Mouse (Mus musculus): Measurements from ENCODE around the gene Sccpdh.

DNA sequence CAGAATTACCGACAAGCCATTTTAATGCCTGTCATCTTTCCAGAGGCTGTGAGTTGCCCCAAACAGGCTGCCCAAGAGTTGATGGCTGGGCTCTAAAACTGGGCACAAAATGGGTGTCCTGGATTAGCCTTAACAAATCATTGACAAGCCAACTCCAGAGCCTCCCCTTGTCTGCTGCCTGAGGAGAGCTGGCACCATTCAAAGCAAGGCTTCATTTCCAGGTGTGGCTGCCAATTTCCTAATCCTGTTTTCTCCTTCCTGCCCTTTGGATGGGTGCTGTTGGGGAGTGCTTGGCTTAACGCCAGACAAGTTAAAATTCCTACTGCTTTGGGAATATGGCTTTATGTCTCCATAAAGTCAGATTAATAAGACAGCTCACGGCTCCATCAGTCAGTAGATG lies 23.9 kb upstream of the Sccpdh start:
- TF ChIP-seq EP300 (IDR thresholded peaks at IDR 0.05; ENCODE audit: low read length) (no peak), GABPA (IDR thresholded peaks at IDR 0.05; ENCODE audit: insufficient replicate concordance, low read depth, low read length) (no peak), POLR2A (IDR thresholded peaks at IDR 0.05; ENCODE audit: low read depth, low read length) (no peak), CTCF (conservative IDR thresholded peaks at IDR 0.05 in 1 of 2, IDR thresholded peaks at IDR 0.05 in 1 of 2; ENCODE audit: low read depth in 2 of 2, low read length in 2 of 2) (no peak), ETS1 (conservative IDR thresholded peaks at IDR 0.05; ENCODE audit: low read depth, low read length) (no peak), USF1 (IDR thresholded peaks at IDR 0.05; ENCODE audit: low read depth, low read length) (no peak), ZNF384 (IDR thresholded peaks at IDR 0.05; ENCODE audit: low read depth, low read length) (no peak), MYC (IDR thresholded peaks at IDR 0.05; ENCODE audit: low read depth, low read length) (no peak), RAD21 (IDR thresholded peaks at IDR 0.05; ENCODE audit: low read depth, low read length) (no peak), ZC3H11A (IDR thresholded peaks at IDR 0.05; ENCODE audit: low read depth, low read length) (no peak), NELFE (IDR thresholded peaks at IDR 0.05; ENCODE audit: low read depth, low read length) (no peak), MAX (IDR thresholded peaks at IDR 0.05; ENCODE audit: low read length) (no peak), MEF2A (IDR thresholded peaks at IDR 0.05; ENCODE audit: borderline replicate concordance, low read depth, low read length) (no peak), MAFK (IDR thresholded peaks at IDR 0.05; ENCODE audit: insufficient replicate concordance, low read length) (no peak)

Measured in CH12.LX (cell line).